Mouse (Mus musculus): Measurements from ENCODE around the gene Lin9. TPM values are rescaled to one million over a fixed set of nuclear protein-coding genes. Genes with fewer than 3 reads are reported as not detected.
A peak's percentile ranks its signal among the peaks of the same experiment; 100 is the strongest.

Gene Lin9
- total and polyA plus RNA-seq, 3 experiments: 10.2 to 11.1 TPM; not detected in 1

- TF ChIP-seq UBTF (IDR thresholded peaks at IDR 0.05; ENCODE audit: borderline replicate concordance, insufficient read depth, low read depth, low read length): no peak
- no peak for TF ChIP-seq MEF2A (IDR thresholded peaks at IDR 0.05; ENCODE audit: extremely low read depth, insufficient replicate concordance, low read depth, low read length, poor library complexity, severe bottlenecking)
- no peak for TF ChIP-seq BHLHE40 (IDR thresholded peaks at IDR 0.05; ENCODE audit: borderline replicate concordance, low read depth, low read length)
- no peak for TF ChIP-seq MYB (IDR thresholded peaks at IDR 0.05; ENCODE audit: low read depth, low read length)
- TF ChIP-seq CTCF (IDR thresholded peaks at IDR 0.05 in 2 of 3, conservative IDR thresholded peaks at IDR 0.05 in 1 of 3; ENCODE audit: control insufficient read depth in 1 of 3, insufficient read depth in 1 of 3, low read depth in 2 of 3, low read length in 3 of 3, poor library complexity in 1 of 3, severe bottlenecking in 1 of 3): no peak
- TF ChIP-seq USF1 (IDR thresholded peaks at IDR 0.05; ENCODE audit: low read depth, low read length): no peak
- TF ChIP-seq ZKSCAN1 (IDR thresholded peaks at IDR 0.05; ENCODE audit: low read depth, low read length): no peak
- no peak for TF ChIP-seq SIN3A (IDR thresholded peaks at IDR 0.05; ENCODE audit: low read length)
- TF ChIP-seq GATA1 (IDR thresholded peaks at IDR 0.05; ENCODE audit: low read depth, low read length): no peak
- no peak for TF ChIP-seq ZMIZ1 (IDR thresholded peaks at IDR 0.05; ENCODE audit: low read depth, low read length)
- TF ChIP-seq EP300 (IDR thresholded peaks at IDR 0.05; ENCODE audit: low read depth in 1 of 2, low read length in 2 of 2): no peak
- no peaks in the 10 kb centered on the region for H3K27me3 ChIP-seq (ENCODE audit: control insufficient read depth in 1 of 2, insufficient read depth in 2 of 2, low read length in 2 of 2)
- H3K9ac ChIP-seq (ENCODE audit: control insufficient read depth, low read depth, low read length, poor library complexity, severe bottlenecking): peak overlapping the region; percentile 23
- DNase-seq (ENCODE audit: low read depth, low spot score): no peak
- H3K36me3 ChIP-seq (ENCODE audit: control insufficient read depth in 1 of 2, insufficient read depth in 2 of 2, low read length in 2 of 2): no peaks in the 10 kb centered on the region
- no peaks in the 10 kb centered on the region for H3K79me2 ChIP-seq (ENCODE audit: control insufficient read depth, insufficient read depth, low read length, poor library complexity)
- no peaks in the 10 kb centered on the region for H3K9me3 ChIP-seq (replicated peaks; ENCODE audit: insufficient read depth, low read length)
- H3K4me3 ChIP-seq (ENCODE audit: control insufficient read depth in 1 of 2, insufficient read depth in 1 of 2, low read depth in 2 of 2, low read length in 2 of 2): peak overlapping the region; percentile 50 to 71
- peaks cover 0 to 5% of the 10 kb centered on the region in 2 experiments; a peak in 2 of 4 replicates for H3K4me1 ChIP-seq (ENCODE audit: control insufficient read depth in 1 of 2, insufficient read depth in 2 of 2, low read length in 2 of 2)
- no peak overlapping the region for H3K27ac ChIP-seq (ENCODE audit: control insufficient read depth, low read depth, low read length)
Measured at GRCm38 (mm10) chr1:180703400-180703799, 62.5 kb downstream of the Lin9 start.

- no peaks in the 10 kb centered on the region for H3K27me3 ChIP-seq (ENCODE audit: control insufficient read depth in 1 of 2, insufficient read depth in 2 of 2, low read length in 2 of 2)
Measured at GRCm38 (mm10) chr1:180707368-180707767, 66.4 kb downstream of the Lin9 start.

More at GRCm38 (mm10) chr1:180707368-180707767, 66.4 kb downstream of the Lin9 start:
- TF ChIP-seq GATA1 (IDR thresholded peaks at IDR 0.05; ENCODE audit: low read depth, low read length): no peak
- TF ChIP-seq USF2 (IDR thresholded peaks at IDR 0.05; ENCODE audit: borderline replicate concordance in 1 of 2, insufficient read depth in 1 of 2, low read depth in 1 of 2, low read length in 2 of 2): no peak
- TF ChIP-seq MAZ (IDR thresholded peaks at IDR 0.05; ENCODE audit: low read depth, low read length): no peak
- TF ChIP-seq MXI1 (IDR thresholded peaks at IDR 0.05; ENCODE audit: low read depth, low read length): no peak
- no peak for TF ChIP-seq CTCF (IDR thresholded peaks at IDR 0.05 in 2 of 3, conservative IDR thresholded peaks at IDR 0.05 in 1 of 3; ENCODE audit: control insufficient read depth in 1 of 3, insufficient read depth in 1 of 3, low read depth in 2 of 3, low read length in 3 of 3, poor library complexity in 1 of 3, severe bottlenecking in 1 of 3)
- TF ChIP-seq EP300 (IDR thresholded peaks at IDR 0.05; ENCODE audit: low read depth in 1 of 2, low read length in 2 of 2): no peak
- no peak for TF ChIP-seq MYC (IDR thresholded peaks at IDR 0.05; ENCODE audit: low read depth, low read length)
- TF ChIP-seq USF1 (IDR thresholded peaks at IDR 0.05; ENCODE audit: low read depth, low read length): no peak
- TF ChIP-seq E2F4 (IDR thresholded peaks at IDR 0.05; ENCODE audit: borderline replicate concordance, low read depth, low read length): no peak
- peaks cover 0 to 21% of the 10 kb centered on the region in 2 experiments for H3K4me1 ChIP-seq (ENCODE audit: control insufficient read depth in 1 of 2, insufficient read depth in 2 of 2, low read length in 2 of 2)
- H3K4me3 ChIP-seq (ENCODE audit: control insufficient read depth in 1 of 2, insufficient read depth in 1 of 2, low read depth in 2 of 2, low read length in 2 of 2): no peak overlapping the region
- H3K36me3 ChIP-seq (ENCODE audit: control insufficient read depth in 1 of 2, insufficient read depth in 2 of 2, low read length in 2 of 2): no peaks in the 10 kb centered on the region; a peak in 1 of 4 replicates
- H3K79me2 ChIP-seq (ENCODE audit: control insufficient read depth, insufficient read depth, low read length, poor library complexity): no peaks in the 10 kb centered on the region
- DNase-seq (ENCODE audit: low read depth, low spot score): no peak
- H3K9ac ChIP-seq (ENCODE audit: control insufficient read depth, low read depth, low read length, poor library complexity, severe bottlenecking): no peak overlapping the region
- H3K9me3 ChIP-seq (replicated peaks; ENCODE audit: insufficient read depth, low read length): no peaks in the 10 kb centered on the region
- H3K27ac ChIP-seq (ENCODE audit: control insufficient read depth, low read depth, low read length): no peak overlapping the region
